Mouse (Mus musculus) erythroblast, embryonic 14.5 days (primary cell): ENCODE results near the gene Aftph.

Source experiments
- GATA1 ChIP-seq: IDR thresholded peaks from 2 replicates; pipeline ENCODE4 v1.6.1; 2012; ENCODE audit warnings: low read length, inconsistent platforms, mixed read lengths
- TAL1 ChIP-seq: IDR thresholded peaks from 3 replicates; pipeline ENCODE4 v1.6.1; 2012; ENCODE audit warnings: low read length, inconsistent platforms, mixed read lengths

DNA sequence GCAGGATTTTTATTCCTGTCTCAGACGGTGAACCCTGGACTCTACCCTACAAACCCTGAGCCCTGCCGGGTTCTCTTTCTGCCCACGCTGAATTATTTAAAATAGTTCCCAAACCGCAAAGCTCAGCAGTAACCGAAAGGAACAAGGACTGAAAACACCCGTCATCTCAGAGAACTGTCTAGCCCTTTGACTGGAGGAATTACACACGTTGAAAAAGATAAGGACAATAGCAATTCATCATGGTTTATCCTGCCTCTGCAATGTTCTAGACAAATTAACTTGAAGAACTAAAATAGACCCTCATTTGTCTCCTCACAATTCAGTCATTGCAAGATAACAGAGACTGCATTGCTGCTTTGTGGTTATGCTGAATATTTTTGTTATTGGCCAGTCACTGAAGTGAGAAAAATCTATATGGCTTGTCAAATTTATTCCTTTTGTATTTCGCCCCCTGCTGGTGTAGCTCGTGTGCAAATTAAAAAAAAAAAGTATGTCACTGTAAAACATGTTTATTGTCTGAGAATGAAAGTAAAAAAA is 1.0 kb upstream of the Aftph start:
- TF ChIP-seq GATA1 (peak; percentile 43; the same call in 1 of the 2 replicates), TAL1 (no peak)
